Mouse (Mus musculus) intestine, postnatal 0 days (tissue): ENCODE results near the gene Reln. TPM values are rescaled to one million over a fixed set of nuclear protein-coding genes. Genes with fewer than 3 reads are reported as not detected.

Experiments used
- ATAC-seq: fragments of 200-750 bp; cut with Nextera tagmentation; 2 replicates; pipeline ENCODE4 v1.8.0; 2017; ENCODE audit warnings: mild to moderate bottlenecking, moderate TSS enrichment, moderate library complexity
- H3K27ac ChIP-seq: fragments of 300-500 bp; sonication (generic); 2 replicates; pipeline ENCODE4 v1.5.1; 2014; ENCODE audit warnings: mild to moderate bottlenecking, low read depth, low read length, moderate library complexity
- H3K27me3 ChIP-seq: fragments of 300-500 bp; sonication (generic); replicated peaks from 2 replicates; pipeline ENCODE4 v1.6.1; 2014; ENCODE audit warnings: low read length, mixed read lengths; ENCODE audit not compliant: control insufficient read depth, insufficient read depth
- H3K36me3 ChIP-seq: fragments of 300-500 bp; sonication (generic); 2 replicates; pipeline ENCODE4 v1.6.1; 2014; ENCODE audit warnings: mild to moderate bottlenecking, moderate library complexity; ENCODE audit not compliant: control insufficient read depth, insufficient read depth
- H3K4me1 ChIP-seq: fragments of 300-500 bp; sonication (generic); replicated peaks from 2 replicates; pipeline ENCODE4 v1.6.1; 2014; ENCODE audit warnings: antibody characterized with exemption, low read length, mixed read lengths; ENCODE audit not compliant: control insufficient read depth, insufficient read depth
- H3K4me2 ChIP-seq: fragments of 300-500 bp; sonication (generic); replicated peaks from 2 replicates; pipeline ENCODE4 v1.6.1; 2014; ENCODE audit warnings: low read depth, mild to moderate bottlenecking, moderate library complexity
- H3K4me3 ChIP-seq: fragments of 300-500 bp; sonication (generic); 2 replicates; pipeline ENCODE4 v1.5.1; 2014; ENCODE audit warnings: low read depth, low read length
- H3K9ac ChIP-seq: fragments of 300-500 bp; sonication (generic); 2 replicates; pipeline ENCODE4 v1.6.1; 2014; ENCODE audit warnings: mild to moderate bottlenecking, low read depth, low read length
- H3K9me3 ChIP-seq: fragments of 300-500 bp; sonication (generic); 2 replicates; pipeline ENCODE4 v1.6.1; 2016; ENCODE audit warnings: mixed run types; ENCODE audit not compliant: control insufficient read depth
- CTCF ChIP-seq: sonication (generic); IDR thresholded peaks from 2 replicates; pipeline ENCODE4 v1.5.1; 2016; ENCODE audit warnings: low read depth, mild to moderate bottlenecking, control low read depth, antibody characterized with exemption, moderate library complexity
- WGBS: fragments of 180-500 bp; shearing (Covaris S2); extraction: QIAGEN DNeasy Blood & Tissue Kit; methylation state at CpG from one replicate; pipeline ENCODE4 v1.1.7; 2014; 5-methylcytosine and 5-hydroxymethylcytosine counted together
- polyA plus RNA-seq: library from polyadenylated mRNA; unstranded; fragments of >200 nt; fragmentation: Nextera tagmentation; extraction: Ambion mirVana; gene quantifications from 2 replicates; pipeline ENCODE4 v1.2.1, GENCODE M21; 2015

Gene Reln
- polyA plus RNA-seq: 5.3 and 6.3 TPM in 2 replicates

DNA sequence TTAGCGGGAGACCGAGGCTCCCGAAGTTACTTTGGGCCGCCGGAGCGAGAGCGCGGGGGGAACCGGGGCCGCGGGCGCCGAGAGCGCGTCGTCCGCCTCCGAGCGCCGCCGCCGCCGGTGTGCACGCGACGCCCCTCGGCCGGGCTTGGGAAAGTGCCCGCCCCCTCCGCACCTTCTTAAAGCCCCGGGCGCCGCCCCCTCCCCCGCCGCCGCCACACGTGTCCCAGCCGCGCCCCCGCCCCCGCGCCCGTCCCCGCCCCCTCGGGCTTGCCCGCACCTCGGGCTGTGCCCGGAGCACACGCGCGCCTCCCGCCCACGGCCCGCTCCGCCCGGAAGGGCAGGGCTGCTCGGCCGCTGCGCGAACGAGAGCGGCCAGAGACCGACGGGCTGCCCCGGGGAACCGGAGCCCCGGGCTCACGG is at the start of gene Reln:
Reln (minus strand) TSS at position 147 of the 420 bp plus-strand sequence.
- under 1% methylated on average over 36 of the region's 68 CpGs for WGBS
- no peak for TF ChIP-seq CTCF
- peak; percentile 22 for ATAC-seq
- Histone ChIP-seq H3K4me2 (peak within 1 kb of the TSS; percentile 94), H3K9me3 (no peaks in the 10 kb centered on the region), H3K4me1 (no peaks in the 10 kb centered on the region; the same call in 1 of the 2 replicates), H3K27me3 (peaks cover 54% of the 10 kb centered on the region), H3K36me3 (no peaks in the 10 kb centered on the region), H3K9ac (no peak within 1 kb of the TSS), H3K4me3 (peak within 1 kb of the TSS; percentile 54), H3K27ac (no peak within 1 kb of the TSS)

DNA sequence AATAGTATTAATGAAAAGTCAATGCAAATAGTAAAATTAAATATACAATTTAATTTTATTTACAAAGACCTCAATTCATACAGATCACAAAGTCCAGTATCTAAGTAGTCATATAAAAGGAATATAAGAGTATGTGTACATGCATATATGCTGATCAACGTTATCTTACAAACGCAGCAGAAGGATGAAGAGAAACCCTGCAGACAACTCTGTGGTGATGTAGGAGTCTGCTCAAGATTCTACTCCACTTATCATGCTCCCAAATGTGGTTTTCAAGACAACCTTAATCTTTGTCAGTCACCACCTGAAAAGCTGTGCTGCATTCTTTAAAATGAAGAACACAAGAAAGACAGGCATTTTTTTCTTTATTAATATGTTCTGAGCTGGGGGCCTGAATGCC is 44.0 kb upstream of the Reln start:
- WGBS: 80% methylated on average over 2 of the region's 2 CpGs
- no peaks in the 10 kb centered on the region for H3K9me3 ChIP-seq
- H3K4me3 ChIP-seq: no peak overlapping the region
- ATAC-seq: no peak
- no peaks in the 10 kb centered on the region for H3K36me3 ChIP-seq
- no peak overlapping the region for H3K9ac ChIP-seq
- H3K27ac ChIP-seq: no peak overlapping the region
- no peak for TF ChIP-seq CTCF
- no peak overlapping the region for H3K4me2 ChIP-seq
- H3K27me3 ChIP-seq: no peaks in the 10 kb centered on the region
- H3K4me1 ChIP-seq: no peaks in the 10 kb centered on the region

DNA sequence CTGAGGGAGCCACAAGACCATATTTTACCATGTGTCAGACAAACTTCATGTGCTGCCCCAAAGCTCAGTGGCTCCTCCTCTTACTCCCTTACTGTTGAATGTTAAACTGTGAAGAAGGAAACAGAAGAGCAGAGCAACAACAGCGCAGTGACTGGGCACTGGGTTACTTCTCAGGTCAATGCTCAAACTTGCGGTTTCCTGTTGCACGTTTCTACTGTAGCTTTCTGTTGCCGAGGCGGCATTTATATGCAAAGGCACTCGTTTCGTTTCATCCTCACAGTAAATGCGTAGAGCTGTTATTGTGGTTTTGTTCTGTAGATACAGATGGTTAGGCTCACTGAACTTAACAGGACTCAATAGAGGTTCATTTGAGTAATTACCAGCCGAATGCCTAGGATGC is 16.0 kb upstream of the Reln start:
- H3K4me3 ChIP-seq: no peak overlapping the region
- H3K4me1 ChIP-seq: no peaks in the 10 kb centered on the region
- no peaks in the 10 kb centered on the region for H3K36me3 ChIP-seq
- H3K9me3 ChIP-seq: no peaks in the 10 kb centered on the region
- no peak overlapping the region for H3K9ac ChIP-seq
- H3K27me3 ChIP-seq: no peaks in the 10 kb centered on the region
- H3K27ac ChIP-seq: no peak overlapping the region
- WGBS: 77% methylated on average over 9 of the region's 9 CpGs
- no peak overlapping the region for H3K4me2 ChIP-seq
- TF ChIP-seq CTCF: no peak
- ATAC-seq: no peak

DNA sequence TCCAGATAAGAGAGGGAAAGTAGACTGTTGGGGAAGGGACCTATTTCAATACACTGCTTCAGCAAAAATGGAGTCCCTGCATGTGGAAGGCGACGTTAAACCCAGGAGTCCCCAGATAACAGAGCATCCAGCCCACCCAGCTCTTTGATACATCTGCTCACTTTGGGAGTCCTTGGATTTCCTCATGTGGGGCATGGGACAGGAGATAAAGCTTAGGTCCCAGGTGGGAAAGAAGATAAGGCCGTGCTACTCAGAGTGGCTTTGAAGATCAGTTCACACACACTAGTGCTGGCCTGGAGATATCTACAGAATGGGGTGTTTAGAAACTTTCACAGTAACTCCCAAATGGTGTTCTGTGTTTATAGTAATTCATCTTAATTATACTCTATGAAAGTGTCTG is 3.9 kb upstream of the Reln start:
- no peak for TF ChIP-seq CTCF
- Histone ChIP-seq H3K9ac (no peak overlapping the region), H3K9me3 (no peaks in the 10 kb centered on the region), H3K4me2 (no peak overlapping the region), H3K36me3 (no peaks in the 10 kb centered on the region), H3K4me1 (no peaks in the 10 kb centered on the region; the same call in 1 of the 2 replicates), H3K4me3 (no peak overlapping the region), H3K27ac (no peak overlapping the region), H3K27me3 (peaks cover 43% of the 10 kb centered on the region)
- WGBS: 64% methylated on average over 3 of the region's 3 CpGs
- ATAC-seq: no peak

DNA sequence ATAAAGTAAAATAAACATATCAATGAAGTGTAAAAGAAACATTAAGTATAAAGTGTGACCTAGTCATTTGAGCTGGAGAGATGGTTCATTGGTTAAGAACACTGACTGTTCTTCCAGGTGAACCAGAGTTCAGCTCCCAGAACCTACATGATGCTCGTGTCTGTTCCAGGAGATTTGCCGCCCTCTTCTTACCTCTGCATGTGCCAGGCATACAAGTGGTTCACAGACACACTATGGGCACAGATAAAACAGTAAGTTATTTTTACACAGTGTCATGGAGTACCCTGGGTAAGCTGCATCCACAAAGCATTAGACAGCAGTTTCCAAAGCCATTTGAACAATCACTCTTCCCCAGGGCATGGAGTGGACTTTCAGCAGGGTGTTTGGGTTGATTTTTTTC is 3.2 kb upstream of the Reln start:
- no peak overlapping the region for H3K27ac ChIP-seq
- no peak overlapping the region for H3K4me3 ChIP-seq
- no peak for ATAC-seq
- H3K27me3 ChIP-seq: peaks cover 48% of the 10 kb centered on the region
- no peaks in the 10 kb centered on the region; the same call in 1 of the 2 replicates for H3K4me1 ChIP-seq
- WGBS: 71% methylated on average over 2 of the region's 2 CpGs
- no peak overlapping the region for H3K9ac ChIP-seq
- H3K9me3 ChIP-seq: no peaks in the 10 kb centered on the region
- no peak for TF ChIP-seq CTCF
- no peaks in the 10 kb centered on the region for H3K36me3 ChIP-seq
- H3K4me2 ChIP-seq: no peak overlapping the region

DNA sequence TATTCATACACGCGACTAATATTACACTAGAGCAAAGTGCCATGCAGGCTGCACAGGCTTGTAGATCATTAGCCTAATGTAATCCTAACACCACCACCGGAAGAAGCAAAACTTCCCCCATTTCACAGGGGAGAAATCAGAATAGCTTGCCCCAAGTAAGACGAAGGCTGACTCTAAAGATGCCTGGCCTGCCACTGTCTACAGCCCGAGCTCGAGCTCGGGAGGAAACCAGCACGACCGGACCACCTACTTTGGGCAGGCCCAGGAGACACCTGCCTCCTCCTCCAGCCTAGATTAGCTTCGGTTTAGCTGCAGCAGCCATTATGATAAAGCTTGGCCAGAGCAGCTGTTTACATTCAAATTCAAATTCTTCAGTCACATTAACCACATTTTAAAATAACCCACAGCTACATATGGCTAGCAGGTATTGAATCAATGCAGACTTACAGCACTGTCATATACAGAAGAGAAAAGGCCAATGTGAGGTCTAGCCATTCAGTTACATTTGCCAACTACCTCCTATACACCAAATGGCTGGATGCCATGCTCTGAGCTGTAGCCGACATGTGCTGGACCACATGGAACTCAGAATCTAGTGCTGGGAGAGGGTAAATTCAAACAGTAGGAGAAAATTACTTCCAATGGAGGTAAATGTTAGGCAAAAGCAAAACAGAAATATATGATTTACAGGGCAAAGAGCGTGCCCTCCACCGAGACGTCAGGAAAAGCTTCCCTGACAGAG is 1.6 kb upstream of the Reln start:
- Histone ChIP-seq H3K9ac (no peak overlapping the region), H3K36me3 (no peaks in the 10 kb centered on the region), H3K27ac (no peak overlapping the region), H3K4me2 (peak overlapping the region; percentile 94; the same call in 1 of the 2 replicates), H3K4me3 (no peak overlapping the region), H3K9me3 (no peaks in the 10 kb centered on the region), H3K27me3 (peaks cover 54% of the 10 kb centered on the region), H3K4me1 (no peaks in the 10 kb centered on the region; the same call in 1 of the 2 replicates)
- ATAC-seq: no peak
- no peak for TF ChIP-seq CTCF
- 33% methylated on average over 14 of the region's 14 CpGs for WGBS
